Mouse (Mus musculus) kidney, embryonic 15.5 days (tissue): ENCODE results near the gene Rnf187. TPM values are rescaled to one million over a fixed set of nuclear protein-coding genes. Genes with fewer than 3 reads are reported as not detected.
"Not testable (repeated sequence)": the region's sequence is repeated elsewhere in the genome, so short reads cannot be mapped to it uniquely, and the experiment has no call there.

ENCODE experiments used
- ATAC-seq: fragments of 200-750 bp; cut with Nextera tagmentation; replicated peaks from 2 replicates; pipeline ENCODE4 v1.8.0; 2017; ENCODE audit warnings: moderate TSS enrichment; ENCODE audit not compliant: low FRiP score
- H3K27ac ChIP-seq: fragments of 300-500 bp; sonication (generic); 2 replicates; pipeline ENCODE4 v1.5.1; 2015; ENCODE audit warnings: mild to moderate bottlenecking, inconsistent platforms
- H3K27me3 ChIP-seq: fragments of 300-500 bp; sonication (generic); 2 replicates; pipeline ENCODE4 v1.6.1; 2015; ENCODE audit warnings: inconsistent platforms
- H3K36me3 ChIP-seq: fragments of 300-500 bp; sonication (generic); 2 replicates; pipeline ENCODE4 v1.6.1; 2015; ENCODE audit warnings: inconsistent platforms
- H3K4me1 ChIP-seq: fragments of 300-500 bp; sonication (generic); 2 replicates; pipeline ENCODE4 v1.6.1; 2015; ENCODE audit warnings: inconsistent platforms
- H3K4me2 ChIP-seq: fragments of 300-500 bp; sonication (generic); 2 replicates; pipeline ENCODE4 v1.6.1; 2015; ENCODE audit warnings: moderate library complexity, mild to moderate bottlenecking, inconsistent platforms
- H3K4me3 ChIP-seq: fragments of 300-500 bp; sonication (generic); replicated peaks from 2 replicates; pipeline ENCODE4 v1.5.1; 2015; ENCODE audit warnings: mild to moderate bottlenecking, inconsistent platforms
- H3K9ac ChIP-seq: fragments of 300-500 bp; sonication (generic); 2 replicates; pipeline ENCODE4 v1.6.1; 2015; ENCODE audit warnings: mild to moderate bottlenecking, inconsistent platforms
- H3K9me3 ChIP-seq: fragments of 300-500 bp; sonication (generic); replicated peaks from 2 replicates; pipeline ENCODE4 v1.6.1; 2016; ENCODE audit warnings: inconsistent platforms
- WGBS: fragments of 180-500 bp; shearing (Covaris S2); methylation state at CpG from one replicate; pipeline ENCODE4 v1.1.7; 2015; ENCODE audit warnings: mixed read lengths; 5-methylcytosine and 5-hydroxymethylcytosine counted together
- polyA plus RNA-seq: library from polyadenylated mRNA; unstranded; fragments of >200 nt; fragmentation: Nextera tagmentation; extraction: Ambion mirVana; gene quantifications from 2 replicates; pipeline ENCODE4 v1.2.1, GENCODE M21; 2015

Rnf187 gene
- polyA plus RNA-seq, 1 experiment from 2014 or later = 247 TPM

GRCm38 (mm10) chr11:58954170-58954419 is 15.4 kb upstream of the Rnf187 start:
- H3K27me3 ChIP-seq, ATAC-seq, H3K9me3 ChIP-seq: not testable (repeated sequence)
- under 1% methylated on average over 17 of the region's 17 CpGs for WGBS
- Histone ChIP-seq H3K9ac (peak overlapping the region; percentile 72), H3K4me1 (peaks cover 34% of the 10 kb centered on the region), H3K4me2 (peak overlapping the region; percentile 91), H3K27ac (peak overlapping the region; percentile 100), H3K4me3 (peak overlapping the region; percentile 66), H3K36me3 (peaks cover 20% of the 10 kb centered on the region)

GRCm38 (mm10) chr11:58953351-58954169 is 14.8 kb upstream of the Rnf187 start:
- peaks cover 34% of the 10 kb centered on the region for H3K4me1 ChIP-seq
- H3K9me3 ChIP-seq = no peaks in the 10 kb centered on the region
- H3K36me3 ChIP-seq = peaks cover 20% of the 10 kb centered on the region
- peak overlapping the region; percentile 100 for H3K27ac ChIP-seq
- WGBS = under 1% methylated on average over 33 of the region's 33 CpGs
- H3K9ac ChIP-seq = peak overlapping the region; percentile 72
- peak overlapping the region; percentile 66 for H3K4me3 ChIP-seq
- no peaks in the 10 kb centered on the region; the same call in 1 of the 2 replicates for H3K27me3 ChIP-seq
- ATAC-seq = peak; percentile 27
- H3K4me2 ChIP-seq = peak overlapping the region; percentile 91

DNA sequence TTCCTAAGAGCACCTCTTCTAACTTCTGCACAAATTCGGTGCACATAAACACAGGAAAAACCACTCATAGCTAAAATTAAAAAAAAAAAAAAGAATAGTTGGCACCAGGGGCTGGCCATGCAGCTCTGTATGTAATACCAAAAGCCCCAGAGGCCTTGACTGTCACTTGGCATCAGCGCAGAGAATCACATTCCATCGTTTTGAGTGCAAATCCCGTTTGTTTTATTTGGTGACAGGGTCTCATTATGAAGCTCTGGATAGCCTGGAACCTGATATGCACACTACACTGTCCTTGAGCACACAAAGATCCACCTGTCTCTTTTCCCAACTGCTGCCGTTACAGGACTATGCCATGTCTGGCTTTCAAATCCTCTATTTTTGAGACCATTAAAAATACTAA is 12.5 kb upstream of the Rnf187 start:
- H3K4me3 ChIP-seq = no peak overlapping the region
- no peaks in the 10 kb centered on the region for H3K36me3 ChIP-seq
- H3K27me3 ChIP-seq = peaks cover 2% of the 10 kb centered on the region; the same call in 1 of the 2 replicates
- H3K9me3 ChIP-seq = no peaks in the 10 kb centered on the region
- no peak overlapping the region for H3K9ac ChIP-seq
- ATAC-seq = no peak
- H3K27ac ChIP-seq = no peak overlapping the region
- peaks cover 26% of the 10 kb centered on the region for H3K4me1 ChIP-seq
- 70% methylated on average over 5 of the region's 5 CpGs for WGBS
- H3K4me2 ChIP-seq = no peak overlapping the region

GRCm38 (mm10) chr11:58949480-58950431 is 11.0 kb upstream of the Rnf187 start:
- Histone ChIP-seq H3K4me1 (peaks cover 25% of the 10 kb centered on the region), H3K9ac (peak overlapping the region; percentile 64), H3K27me3 (peaks cover 3% of the 10 kb centered on the region; the same call in 1 of the 2 replicates), H3K36me3 (no peaks in the 10 kb centered on the region), H3K4me2 (peak overlapping the region; percentile 74), H3K27ac (peak overlapping the region; percentile 97), H3K9me3 (no peaks in the 10 kb centered on the region), H3K4me3 (peak overlapping the region; percentile 54)
- 8% methylated on average over 20 of the region's 20 CpGs for WGBS
- peak; percentile 61 for ATAC-seq

DNA sequence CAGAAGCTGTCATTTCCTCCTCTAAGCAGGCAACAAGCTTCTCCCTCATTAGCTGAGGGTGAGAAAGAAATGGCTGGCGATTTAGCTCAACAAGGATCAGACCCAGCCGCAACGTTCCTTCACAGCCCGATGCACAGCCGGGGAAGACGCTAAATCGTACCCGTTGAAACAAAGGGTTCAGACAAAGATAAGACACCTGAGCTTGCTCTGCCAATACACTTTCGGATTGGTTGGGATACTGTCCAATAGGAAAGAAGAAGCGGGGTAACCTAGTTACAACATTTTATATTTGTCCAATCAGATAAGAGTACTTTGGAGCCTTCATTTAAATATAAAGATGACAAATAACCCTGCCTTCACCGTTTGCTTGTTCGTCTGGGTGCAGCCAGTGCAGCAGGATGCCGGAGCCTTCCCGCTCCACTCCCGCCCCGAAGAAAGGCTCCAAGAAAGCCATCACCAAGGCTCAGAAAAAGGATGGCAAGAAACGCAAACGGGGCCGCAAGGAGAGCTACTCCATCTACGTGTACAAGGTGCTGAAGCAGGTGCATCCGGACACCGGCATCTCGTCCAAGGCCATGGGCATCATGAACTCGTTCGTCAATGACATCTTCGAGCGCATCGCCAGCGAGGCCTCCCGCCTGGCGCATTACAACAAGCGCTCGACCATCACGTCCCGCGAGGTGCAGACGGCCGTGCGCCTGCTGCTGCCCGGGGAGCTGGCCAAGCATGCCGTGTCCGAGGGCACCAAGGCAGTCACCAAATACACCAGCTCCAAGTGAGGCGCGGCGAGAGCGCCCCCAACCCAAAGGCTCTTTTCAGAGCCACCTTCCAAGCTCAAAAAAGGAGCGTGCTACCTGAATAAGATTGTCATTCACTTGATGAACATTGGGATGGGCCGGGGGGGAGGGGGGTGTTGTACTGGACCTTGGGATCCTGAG is 10.1 kb upstream of the Rnf187 start, which contains the start of gene Hist3h2ba:
Hist3h2ba (plus strand) TSS at position 379 of the 938 bp plus-strand sequence.
- peak within 1 kb of the TSS; percentile 54 for H3K4me3 ChIP-seq
- H3K4me1 ChIP-seq = peaks cover 31% of the 10 kb centered on the region
- peak; percentile 90 for ATAC-seq
- peak within 1 kb of the TSS; percentile 64 for H3K9ac ChIP-seq
- WGBS = under 1% methylated on average over 48 of the region's 48 CpGs
- no peaks in the 10 kb centered on the region for H3K36me3 ChIP-seq
- peak within 1 kb of the TSS; percentile 97 for H3K27ac ChIP-seq
- H3K4me2 ChIP-seq = peak within 1 kb of the TSS; percentile 74
- H3K27me3 ChIP-seq = peaks cover 3% of the 10 kb centered on the region; the same call in 1 of the 2 replicates
- H3K9me3 ChIP-seq = no peaks in the 10 kb centered on the region

GRCm38 (mm10) chr11:58947798-58948528 is 9.2 kb upstream of the Rnf187 start:
- 15% methylated on average over 23 of the region's 23 CpGs for WGBS
- ATAC-seq = peak; percentile 41; the same call in 1 of the 2 replicates
- peaks cover 3% of the 10 kb centered on the region; the same call in 1 of the 2 replicates for H3K27me3 ChIP-seq
- peak overlapping the region; percentile 97 for H3K27ac ChIP-seq
- peak overlapping the region; percentile 54 for H3K4me3 ChIP-seq
- H3K4me2 ChIP-seq = peak overlapping the region; percentile 74
- H3K9ac ChIP-seq = peak overlapping the region; percentile 50
- no peaks in the 10 kb centered on the region for H3K9me3 ChIP-seq
- H3K36me3 ChIP-seq = no peaks in the 10 kb centered on the region
- H3K4me1 ChIP-seq = peaks cover 27% of the 10 kb centered on the region

DNA sequence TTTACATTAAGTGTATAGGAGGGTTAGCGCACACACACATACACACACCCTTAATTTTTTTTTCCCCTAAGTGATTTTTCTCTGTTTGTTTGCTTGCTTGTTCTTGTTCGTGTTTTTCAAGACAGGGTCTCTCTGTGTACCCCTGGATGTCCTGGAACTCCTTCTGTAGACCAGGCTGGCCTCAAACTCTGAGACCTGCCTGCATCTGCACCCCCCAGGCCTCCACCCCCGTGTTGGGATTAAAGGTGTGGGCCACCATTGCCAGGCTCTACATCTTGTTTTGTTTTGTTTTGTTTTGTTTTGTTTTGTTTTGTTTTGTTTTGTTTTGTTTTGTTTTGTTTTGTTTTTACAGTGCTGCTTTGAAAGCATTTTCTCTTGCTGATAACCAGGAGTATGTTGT is 8.6 kb upstream of the Rnf187 start:
- no peak overlapping the region; the same call in 1 of the 2 replicates for H3K4me2 ChIP-seq
- 76% methylated on average over 3 of the region's 3 CpGs for WGBS

GRCm38 (mm10) chr11:58944136-58944535 is 5.4 kb upstream of the Rnf187 start:
- 41% methylated on average over 5 of the region's 5 CpGs for WGBS
- H3K4me3 ChIP-seq = no peak overlapping the region
- no peaks in the 10 kb centered on the region for H3K9me3 ChIP-seq
- H3K9ac ChIP-seq = 0 out of 2 replicates have a peak overlapping the region, but pooled peaks have one; percentile 7
- H3K36me3 ChIP-seq = no peaks in the 10 kb centered on the region
- H3K4me1 ChIP-seq = peaks cover 26% of the 10 kb centered on the region
- ATAC-seq = no peak
- H3K27ac ChIP-seq = peak overlapping the region; percentile 18; the same call in 1 of the 2 replicates
- H3K4me2 ChIP-seq = 0 out of 2 replicates have a peak overlapping the region, but pooled peaks have one; percentile 7
- peaks cover 3% of the 10 kb centered on the region; the same call in 1 of the 2 replicates for H3K27me3 ChIP-seq

More for the DNA sequence above, 8.6 kb upstream of the Rnf187 start:
- no peak for ATAC-seq
- Histone ChIP-seq H3K27me3 (peaks cover 3% of the 10 kb centered on the region; the same call in 1 of the 2 replicates), H3K36me3 (no peaks in the 10 kb centered on the region), H3K9ac (no peak overlapping the region; the same call in 1 of the 2 replicates), H3K4me3 (no peak overlapping the region), H3K4me1 (peaks cover 27% of the 10 kb centered on the region), H3K9me3 (no peaks in the 10 kb centered on the region), H3K27ac (peak overlapping the region; percentile 97; the same call in 1 of the 2 replicates)

GRCm38 (mm10) chr11:58939088-58939439 is 348 bp upstream of the Rnf187 start:
- 14% methylated on average over 6 of the region's 6 CpGs for whole genome bisulfite sequencing
- peak overlapping the region; percentile 99 for H3K9ac ChIP-seq
- peak; percentile 23; the same call in 1 of the 2 replicates for ATAC-seq
- peak overlapping the region; percentile 98 for H3K4me3 ChIP-seq
- peaks cover 29% of the 10 kb centered on the region for H3K36me3 ChIP-seq
- H3K4me2 ChIP-seq = peak overlapping the region; percentile 91
- H3K4me1 ChIP-seq = peaks cover 30% of the 10 kb centered on the region
- peak overlapping the region; percentile 96 for H3K27ac ChIP-seq
- no peaks in the 10 kb centered on the region; the same call in 1 of the 2 replicates for H3K27me3 ChIP-seq
- H3K9me3 ChIP-seq = no peaks in the 10 kb centered on the region

DNA sequence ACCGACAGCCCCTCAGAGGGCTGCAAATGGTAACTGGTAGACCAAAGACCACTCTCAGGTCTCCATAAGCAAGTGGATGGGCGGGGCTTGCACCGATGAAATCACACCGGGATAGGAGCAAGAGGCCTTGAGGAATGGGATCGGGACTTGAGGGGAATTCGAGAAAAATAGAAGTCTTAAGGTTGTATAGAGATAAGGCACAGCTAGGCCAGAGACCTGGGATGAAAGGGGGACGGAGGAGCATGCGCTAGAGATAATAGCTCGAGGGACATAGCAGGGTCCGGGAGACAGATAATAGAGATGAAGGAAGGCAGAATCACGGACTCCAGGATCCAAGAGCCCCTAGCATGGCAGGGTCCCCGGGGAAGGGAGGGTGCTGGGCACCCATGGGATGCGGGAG is 807 bp downstream of the Rnf187 start:
- H3K27ac ChIP-seq = peak overlapping the region; percentile 96
- H3K9me3 ChIP-seq = no peaks in the 10 kb centered on the region
- peak overlapping the region; percentile 99 for H3K9ac ChIP-seq
- 1% methylated on average over 13 of the region's 13 CpGs for WGBS
- no peaks in the 10 kb centered on the region for H3K27me3 ChIP-seq
- no peak for ATAC-seq
- peaks cover 40% of the 10 kb centered on the region for H3K36me3 ChIP-seq
- peak overlapping the region; percentile 91 for H3K4me2 ChIP-seq
- peaks cover 23% of the 10 kb centered on the region for H3K4me1 ChIP-seq
- peak overlapping the region; percentile 98 for H3K4me3 ChIP-seq
